Mouse (Mus musculus) E14TG2a.4 (cell line): Measurements from ENCODE around the gene Adgrf2.

Source experiments
- CTCF ChIP-seq: conservative IDR thresholded peaks from 2 replicates; pipeline ENCODE4 v1.5.1; 2014; ENCODE audit warnings: low read length
- NANOG ChIP-seq: IDR thresholded peaks from 2 replicates; pipeline ENCODE4 v1.6.1; 2014; ENCODE audit warnings: borderline replicate concordance, low read length, mixed read lengths
- POU5F1 ChIP-seq: IDR thresholded peaks from 2 replicates; pipeline ENCODE4 v1.6.1; 2014; ENCODE audit warnings: low read length, borderline replicate concordance

GRCm38 (mm10) chr17:42745657-42746420, 3.9 kb upstream of the Adgrf2 start:
- no peak for TF ChIP-seq CTCF
- no peak for TF ChIP-seq NANOG
- TF ChIP-seq POU5F1 = no peak
